ENCODE assay signal across 16 mouse cellular contexts in genomic region chr6:60793659-60794365, GRCm38 (mm10). TPM values are rescaled to one million over a fixed set of nuclear protein-coding genes. Genes with fewer than 3 reads are reported as not detected.
A peak's percentile ranks its signal among the peaks of the same experiment; 100 is the strongest.
DNase-seq lines count a peak whose midpoint lies in the region.
"Had no signal": no experiment of that assay in that cellular context is flagged by ENCODE, and none has a peak within 500 bp of the region (broad histone marks: within the 10 kb centered on the region; RNA-seq: fewer than 3 reads in every experiment).

No protein-coding gene starts in this region.

- peak; percentile 13 for DNase-seq in left cerebral cortex, postnatal 4 days
- DNase-seq in left cerebral cortex, postnatal 36 days (ENCODE audit: low spot score in 2 of 2), result no peak
- peak; percentile 54 for DNase-seq in cerebellum, adult 11-12 months
- peak; percentile 18 for DNase-seq in cerebellum, adult 8-10 months
- DNase-seq in cerebellum, postnatal 36 days, result peak; percentile 33 to 41
- no peak for DNase-seq in heart, postnatal 4 days
- no peak for DNase-seq in right cerebral cortex, postnatal 36 days (ENCODE audit: low spot score in 2 of 2)
- DNase-seq: adrenal gland, adult 8-10 months; kidney, adult 9 months; kidney, postnatal 14 days; layer of hippocampus, postnatal 36 days; liver, embryonic 13.5 days; lung, postnatal 36 days; right cerebral cortex, postnatal 14 days; thymus, adult 2 months; thymus, postnatal 4 days had no signal

- intact Hi-C loops in left cerebral cortex, postnatal 4 days (cut with DNase I), result no loop called here
- intact Hi-C loops in left cerebral cortex, postnatal 36 days (cut with DNase I), result no loop called here

RNA-seq across cellular contexts. Expression of gene Snca, which starts 35.8 kb away (rescaled TPM):
- total RNA-seq in left cerebral cortex, postnatal 4 days (2021), result 100 to 1,000 TPM; 295 to 330 TPM
- 100 to 1,000 TPM; 362 to 381 TPM for total RNA-seq in left cerebral cortex, postnatal 36 days (2021)
- total RNA-seq in heart, postnatal 4 days (2021), result 10 to 100 TPM; 11.5 to 31.0 TPM

Comparison
In these comparisons a context has a peak if more than half of its experiments do, and no peak if none do; other contexts are left out.
1. DNase-seq: peak in left cerebral cortex, postnatal 4 days (single experiment), cerebellum, adult 11-12 months (single experiment), cerebellum, adult 8-10 months (single experiment) and cerebellum, postnatal 36 days (2 of 2); none in left cerebral cortex, postnatal 36 days (0 of 2), heart, postnatal 4 days (single experiment) and right cerebral cortex, postnatal 36 days (0 of 2).
2. RNA of gene Snca, which starts 35.8 kb away (total RNA-seq): 362 to 381 TPM in left cerebral cortex, postnatal 36 days and 295 to 330 TPM in left cerebral cortex, postnatal 4 days; 11.5 to 31.0 TPM in heart, postnatal 4 days; every median in the first group is over 4 times any median in the second.